Mouse (Mus musculus) kidney, postnatal 0 days (tissue): ENCODE measurements at regions not wholly inside any gene's neighbourhood (a gene's known extent, or its start where the extent isn't known, plus 50 kb on each side); places are given as distances from the start of the nearest gene placed in this dataset.

ENCODE experiments used
- ATAC-seq: fragments of 200-750 bp; cut with Nextera tagmentation; replicated peaks from 2 replicates; pipeline ENCODE4 v1.8.0; 2017; ENCODE audit warnings: low read depth, moderate number of reproducible peaks, moderate TSS enrichment, moderate library complexity; ENCODE audit not compliant: low FRiP score
- DNase-seq: peaks from one replicate; pipeline ENCODE4 v3.0.0-alpha.2; 2016; ENCODE audit warnings: low spot score
- H3K27ac ChIP-seq: fragments of 300-500 bp; sonication (generic); 2 replicates; pipeline ENCODE4 v1.5.1; 2014; ENCODE audit warnings: mild to moderate bottlenecking
- H3K27me3 ChIP-seq: fragments of 300-500 bp; sonication (generic); 2 replicates; pipeline ENCODE4 v1.6.1; 2014; ENCODE audit warnings: low read length, mixed read lengths; ENCODE audit not compliant: insufficient read depth
- H3K36me3 ChIP-seq: fragments of 300-500 bp; sonication (generic); 2 replicates; pipeline ENCODE4 v1.6.1; 2014; ENCODE audit warnings: low read length, mixed read lengths; ENCODE audit not compliant: insufficient read depth
- H3K4me1 ChIP-seq: fragments of 300-500 bp; sonication (generic); replicated peaks from 2 replicates; pipeline ENCODE4 v1.6.1; 2014; ENCODE audit warnings: antibody characterized with exemption, low read length, mixed read lengths; ENCODE audit not compliant: insufficient read depth
- H3K4me2 ChIP-seq: fragments of 300-500 bp; sonication (generic); 2 replicates; pipeline ENCODE4 v1.6.1; 2014; ENCODE audit warnings: mild to moderate bottlenecking, low read length, moderate library complexity, mixed read lengths
- H3K4me3 ChIP-seq: fragments of 300-500 bp; sonication (generic); replicated peaks from 2 replicates; pipeline ENCODE4 v1.5.1; 2014; ENCODE audit warnings: low read depth, low read length
- H3K9ac ChIP-seq: fragments of 300-500 bp; sonication (generic); 2 replicates; pipeline ENCODE4 v1.6.1; 2014; ENCODE audit warnings: low read depth, low read length
- H3K9me3 ChIP-seq: fragments of 300-500 bp; sonication (generic); replicated peaks from 2 replicates; pipeline ENCODE4 v1.6.1; 2016; ENCODE audit warnings: low read length, inconsistent platforms, mixed read lengths
- CTCF ChIP-seq: IDR thresholded peaks from 2 replicates; pipeline ENCODE4 v1.5.1; 2016; ENCODE audit warnings: antibody characterized with exemption, low read depth, mild to moderate bottlenecking, moderate library complexity
- WGBS: fragments of 180-500 bp; shearing (Covaris S2); extraction: QIAGEN DNeasy Blood & Tissue Kit; methylation state at CpG from one replicate; pipeline ENCODE4 v1.1.7; 2014; 5-methylcytosine and 5-hydroxymethylcytosine counted together

DNA sequence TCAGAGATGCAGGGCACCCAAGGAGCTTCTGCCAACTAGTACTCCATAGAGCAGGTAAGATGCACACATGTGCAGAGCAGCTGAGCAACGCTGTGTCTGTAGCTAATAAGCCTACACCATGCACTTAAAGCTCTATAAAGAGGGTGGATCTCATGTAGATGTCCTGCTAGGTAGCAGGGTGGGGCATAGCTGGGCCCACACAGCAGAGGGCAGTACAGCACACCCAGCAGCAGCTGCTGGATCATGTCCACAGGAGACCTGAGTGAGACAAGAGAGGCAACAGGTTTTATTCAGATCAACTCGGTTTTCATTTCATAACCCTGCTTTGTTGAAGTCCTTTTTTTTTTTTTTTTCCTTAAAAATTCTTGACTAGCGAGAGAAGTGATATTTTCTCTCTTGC lies 151.5 kb upstream of the Gm10181 start:
- H3K27ac ChIP-seq: no peak overlapping the region
- DNase-seq (no peak), ATAC-seq (no peak)
- no peaks in the 10 kb centered on the region for H3K36me3 ChIP-seq
- TF ChIP-seq CTCF: peak; percentile 49
- no peak overlapping the region for H3K4me2 ChIP-seq
- H3K4me1 ChIP-seq: no peaks in the 10 kb centered on the region
- no peaks in the 10 kb centered on the region for H3K27me3 ChIP-seq
- no peak overlapping the region for H3K4me3 ChIP-seq
- H3K9ac ChIP-seq: no peak overlapping the region
- H3K9me3 ChIP-seq: no peaks in the 10 kb centered on the region
- 54% methylated on average over 3 of the region's 3 CpGs for WGBS

DNA sequence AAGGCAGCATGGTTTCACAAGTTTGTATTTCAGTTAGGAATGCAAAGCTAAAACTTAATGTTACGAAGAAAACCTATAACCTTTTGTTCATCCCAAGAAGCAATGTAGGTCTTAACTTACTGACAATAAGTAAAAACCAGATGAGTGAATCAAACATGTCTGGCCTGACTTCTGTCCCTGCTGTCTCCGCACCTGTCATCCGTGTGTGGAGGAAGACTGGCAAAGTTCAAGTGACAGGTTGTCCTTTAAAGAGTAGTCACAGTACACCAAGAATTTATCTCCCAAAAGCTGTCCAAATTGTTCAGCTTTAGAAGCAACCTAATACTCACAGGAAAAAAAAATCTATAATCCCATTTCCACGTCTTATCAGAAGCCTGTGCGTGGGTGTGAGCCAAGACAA lies 146.3 kb upstream of the Gm10181 start:
- ATAC-seq: no peak
- TF ChIP-seq CTCF: no peak

DNA sequence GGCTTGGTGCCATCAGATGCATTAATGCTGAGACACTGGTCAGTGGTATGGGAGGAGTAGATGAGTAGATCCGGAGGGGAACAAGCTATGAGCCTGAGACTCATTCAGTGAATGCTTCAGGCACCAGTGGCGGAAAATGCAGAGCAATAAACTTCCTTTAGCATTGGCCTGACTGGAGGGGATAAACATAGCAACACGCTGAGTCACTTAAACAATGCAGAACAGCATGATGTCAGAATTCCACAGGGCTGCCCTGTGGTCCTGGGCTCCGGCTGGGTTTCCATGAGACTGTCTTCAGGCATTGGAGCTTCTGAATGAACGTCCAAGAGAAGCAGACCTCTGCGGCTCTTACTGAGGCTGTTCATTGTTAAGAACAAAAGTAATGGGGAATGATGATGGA lies 145.4 kb upstream of the Gm10181 start:
- Histone ChIP-seq H3K4me3 (no peak overlapping the region), H3K4me2 (no peak overlapping the region), H3K9me3 (no peaks in the 10 kb centered on the region), H3K27ac (no peak overlapping the region), H3K27me3 (no peaks in the 10 kb centered on the region), H3K9ac (no peak overlapping the region), H3K4me1 (no peaks in the 10 kb centered on the region), H3K36me3 (no peaks in the 10 kb centered on the region)
- ATAC-seq: no peak
- TF ChIP-seq CTCF: no peak
- WGBS: 25% methylated on average over 6 of the region's 6 CpGs
- peak; percentile 52 for DNase-seq

More for the DNA sequence above, 146.3 kb upstream of the Gm10181 start:
- no peaks in the 10 kb centered on the region for H3K27me3 ChIP-seq
- H3K9me3 ChIP-seq: no peaks in the 10 kb centered on the region
- H3K9ac ChIP-seq: no peak overlapping the region
- no peaks in the 10 kb centered on the region for H3K36me3 ChIP-seq
- 71% methylated on average over 5 of the region's 5 CpGs for WGBS
- H3K4me3 ChIP-seq: no peak overlapping the region
- H3K27ac ChIP-seq: no peak overlapping the region
- H3K4me2 ChIP-seq: no peak overlapping the region
- no peak for DNase-seq
- no peaks in the 10 kb centered on the region for H3K4me1 ChIP-seq

DNA sequence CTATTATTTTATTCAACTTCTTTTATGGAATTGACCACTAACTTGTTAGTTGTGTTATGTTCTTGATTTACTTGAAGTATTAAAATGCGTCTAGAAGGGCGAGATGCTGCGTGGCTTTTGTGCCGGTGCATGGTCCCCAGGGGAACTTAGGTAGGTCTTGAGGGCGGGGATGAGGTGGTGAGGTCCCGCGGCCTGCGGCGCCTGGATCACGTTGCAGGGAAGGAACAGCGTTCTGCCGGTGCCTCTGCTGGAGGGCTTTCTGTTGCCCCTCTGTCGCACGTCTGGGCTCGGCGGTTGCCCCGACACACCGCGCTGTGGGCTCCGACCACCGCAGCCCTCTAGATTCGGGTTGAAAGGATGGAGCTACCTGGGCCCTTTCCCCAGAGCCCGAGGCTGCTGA lies 136.7 kb upstream of the Gm10181 start:
- Histone ChIP-seq H3K4me2 (no peak overlapping the region), H3K27ac (no peak overlapping the region), H3K4me1 (no peaks in the 10 kb centered on the region), H3K4me3 (no peak overlapping the region), H3K9ac (no peak overlapping the region), H3K36me3 (no peaks in the 10 kb centered on the region), H3K9me3 (no peaks in the 10 kb centered on the region), H3K27me3 (no peaks in the 10 kb centered on the region)
- TF ChIP-seq CTCF: no peak
- DNase-seq (no peak), ATAC-seq (no peak)
- WGBS: 34% methylated on average over 23 of the region's 23 CpGs

DNA sequence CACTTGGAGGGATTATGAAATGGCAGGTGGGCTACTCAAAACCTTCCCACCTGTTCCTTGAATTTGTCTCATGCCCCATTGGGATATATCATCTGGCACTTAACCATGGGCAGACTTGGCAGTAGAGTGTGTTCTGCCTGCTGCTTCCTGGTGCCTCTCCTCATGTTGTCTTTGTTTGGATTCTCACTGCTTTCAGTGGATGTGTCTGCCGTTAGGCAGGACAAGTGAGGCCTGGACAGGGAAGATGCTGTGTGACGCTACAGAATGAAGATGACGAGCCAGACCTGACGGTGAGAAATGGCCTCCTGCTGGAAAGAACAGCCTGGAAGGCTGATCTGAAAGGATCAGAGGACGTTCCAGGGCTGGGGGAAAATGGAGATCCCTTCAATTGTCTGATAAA lies 133.6 kb upstream of the Gm10181 start:
- H3K27ac ChIP-seq: no peak overlapping the region
- H3K4me2 ChIP-seq: no peak overlapping the region
- no peak for TF ChIP-seq CTCF
- H3K9me3 ChIP-seq: no peaks in the 10 kb centered on the region
- WGBS: 81% methylated on average over 5 of the region's 5 CpGs
- DNase-seq (no peak), ATAC-seq (no peak)
- no peak overlapping the region for H3K9ac ChIP-seq
- H3K4me3 ChIP-seq: no peak overlapping the region
- no peaks in the 10 kb centered on the region for H3K27me3 ChIP-seq
- no peaks in the 10 kb centered on the region for H3K36me3 ChIP-seq
- no peaks in the 10 kb centered on the region for H3K4me1 ChIP-seq

DNA sequence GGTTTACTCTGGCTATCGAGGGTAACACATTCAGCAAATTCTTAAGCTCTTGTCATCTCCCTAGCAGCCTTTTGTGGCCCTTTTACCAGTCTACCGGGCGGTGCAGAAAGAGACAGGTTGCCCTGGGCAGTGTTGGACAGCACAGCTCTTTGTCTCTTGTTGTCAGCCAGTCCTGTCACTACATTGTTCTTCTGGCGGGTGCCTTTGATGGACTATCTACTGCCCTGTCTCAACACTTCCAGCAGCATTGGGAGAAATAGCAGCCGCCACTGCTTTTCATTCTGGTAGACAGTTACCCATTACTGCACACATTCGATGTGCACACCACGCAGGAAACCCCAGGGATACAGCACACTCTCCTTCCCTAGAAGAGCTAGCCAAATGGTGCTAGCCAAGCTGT lies 132.7 kb upstream of the Gm10181 start:
- DNase-seq (no peak), ATAC-seq (no peak)
- Histone ChIP-seq H3K27ac (no peak overlapping the region), H3K4me2 (no peak overlapping the region), H3K4me3 (no peak overlapping the region), H3K36me3 (no peaks in the 10 kb centered on the region), H3K27me3 (no peaks in the 10 kb centered on the region), H3K9me3 (no peaks in the 10 kb centered on the region), H3K9ac (no peak overlapping the region), H3K4me1 (no peaks in the 10 kb centered on the region)
- WGBS: 75% methylated on average over 7 of the region's 7 CpGs
- no peak for TF ChIP-seq CTCF

DNA sequence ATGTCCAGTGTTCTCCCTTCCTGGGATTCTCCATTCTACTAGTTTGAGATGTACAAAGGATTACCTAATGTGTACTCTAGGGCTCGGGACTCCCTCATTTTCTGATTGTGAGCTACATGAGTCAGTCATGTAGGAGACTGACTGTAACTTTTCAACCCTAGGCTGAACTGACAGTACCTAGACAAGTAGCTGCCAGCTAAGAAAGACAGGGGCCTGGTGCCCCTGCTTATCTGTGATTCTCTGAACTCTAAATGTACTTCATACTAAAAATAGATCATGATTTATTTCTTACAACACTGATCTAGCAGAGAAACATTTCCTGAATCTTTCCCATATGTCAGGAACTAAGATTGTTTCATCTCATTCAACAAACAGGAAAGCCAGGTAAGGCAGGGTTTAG lies 125.9 kb upstream of the Gm10181 start:
- TF ChIP-seq CTCF: no peak
- H3K9me3 ChIP-seq: no peaks in the 10 kb centered on the region
- no peak overlapping the region for H3K4me2 ChIP-seq
- H3K4me1 ChIP-seq: no peaks in the 10 kb centered on the region
- ATAC-seq (no peak), DNase-seq (no peak)
- 65% methylated on average over 1 of the region's 1 CpGs for WGBS
- H3K36me3 ChIP-seq: no peaks in the 10 kb centered on the region
- no peak overlapping the region for H3K27ac ChIP-seq
- no peaks in the 10 kb centered on the region for H3K27me3 ChIP-seq
- H3K4me3 ChIP-seq: no peak overlapping the region
- H3K9ac ChIP-seq: no peak overlapping the region
